ENCODE assay signal across 4 mouse cellular contexts in genomic region chr15:22761257-22761656, GRCm38 (mm10).
DNase-seq lines count a peak whose midpoint lies in the region; TF ChIP-seq lines count a peak whose summit lies in the region.
"Not testable (repeated sequence)": the region's sequence is repeated elsewhere in the genome, so short reads cannot be mapped to it uniquely, and the experiment has no call there.

No protein-coding gene starts in this region.

- not testable (repeated sequence) for H3K9ac ChIP-seq in ES-E14 (ENCODE audit: insufficient read depth, low read depth, low read length, poor library complexity, severe bottlenecking)

- not testable (repeated sequence) for H3K4me1 ChIP-seq in ES-E14 (ENCODE audit: control insufficient read depth in 2 of 2, insufficient read depth in 2 of 2, low read length in 2 of 2, poor library complexity in 1 of 2)

- not testable (repeated sequence) for H3K36me3 ChIP-seq in ES-E14 (ENCODE audit: control insufficient read depth, insufficient read depth, low read length, poor library complexity, severe bottlenecking)

- H3K27ac ChIP-seq in ES-E14 (ENCODE audit: insufficient read depth, low read depth, low read length, poor library complexity, severe bottlenecking) = not testable (repeated sequence)

- not testable (repeated sequence) for H3K9me3 ChIP-seq in ES-E14 (ENCODE audit: control insufficient read depth, insufficient read depth, low read depth, low read length)

- DNase-seq in ES-CJ7 (ENCODE audit: low read depth, low spot score) = peak; percentile 87
- peak; percentile 29 for DNase-seq in ES-E14 (ENCODE audit: low read depth, low spot score)
- peak; percentile 97 for DNase-seq in R1 (ENCODE audit: low read depth, low spot score)
- DNase-seq in ZHBTc4 (ENCODE audit: low read depth, low spot score) = peak; percentile 83

- not testable (repeated sequence) for H3K4me3 ChIP-seq in ES-E14 (ENCODE audit: insufficient read depth in 1 of 2, low read depth in 1 of 2, low read length in 2 of 2, poor library complexity in 1 of 2, severe bottlenecking in 1 of 2)

- in situ Hi-C loops in ES-E14 (cut with MboI; ENCODE audit: low sequenced_read_pairs in 2 of 2, unreplicated experiment in 2 of 2) = not testable (repeated sequence)

TF ChIP-seq in ES-E14, 5 proteins besides CTCF, POLR2A, EP300 and RAD21:
- peak; percentile 48; the same call in 1 of the 2 replicates for TF ChIP-seq CHD2 (IDR thresholded peaks at IDR 0.05; ENCODE audit: low read depth, low read length)
TF ChIP-seq in ES-E14: peak in this region for 1; not testable (repeated sequence) for 4.

Comparison
In these comparisons a context has a peak if more than half of its experiments do, and no peak if none do; other contexts are left out.
1. DNase-seq: peak in every context shown above with its lines; median percentile 97 in R1; 87 in ES-CJ7; 83 in ZHBTc4; 29 in ES-E14.